Mouse (Mus musculus): ENCODE data around the gene Reep1.

DNA sequence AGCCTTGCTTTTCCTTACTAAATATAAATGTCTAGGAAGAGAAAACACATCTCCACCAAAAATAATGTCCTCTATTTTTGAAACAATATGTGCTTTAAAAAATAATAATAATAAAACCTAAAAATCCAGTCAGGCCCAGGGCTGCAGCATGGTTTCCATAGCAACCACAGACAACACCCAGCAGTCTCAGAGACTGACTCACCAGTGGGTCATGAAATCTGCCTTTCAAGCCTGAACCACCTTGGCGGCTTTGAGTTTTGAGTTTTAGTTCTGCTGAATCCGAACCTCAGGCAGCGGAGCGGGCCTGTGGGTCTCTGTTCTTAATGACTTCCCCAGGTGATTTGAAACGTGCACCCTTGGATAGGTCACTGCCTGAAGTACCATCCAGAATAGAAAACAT lies 75.8 kb downstream of the Reep1 start:
- TF ChIP-seq CTCF (IDR thresholded peaks at IDR 0.05; ENCODE audit: low read depth) (no peak), EP300 (optimal IDR thresholded peaks at IDR 0.05) (no peak)
